Mouse (Mus musculus) thymus, postnatal 0 days (tissue): ENCODE results near the gene Kif18b. TPM values are rescaled to one million over a fixed set of nuclear protein-coding genes. Genes with fewer than 3 reads are reported as not detected.

Source experiments
- DNase-seq: peaks from one replicate; pipeline ENCODE4 v3.0.0-alpha.2; 2015; ENCODE audit warnings: low spot score
- polyA plus RNA-seq: library from polyadenylated mRNA; unstranded; fragments of >200 nt; fragmentation: Nextera tagmentation; extraction: Ambion mirVana; gene quantifications from 2 replicates; pipeline ENCODE4 v1.2.1, GENCODE M21; 2015

Gene Kif18b
- polyA plus RNA-seq, 1 experiment from 2014 or later, result 8.4 TPM

- no peak for DNase-seq
Measured at GRCm38 (mm10) chr11:102939024-102939675, 14.2 kb upstream of the Kif18b start.

GRCm38 (mm10) chr11:102937529-102938182 is 12.7 kb upstream of the Kif18b start:
- no peak for DNase-seq

GRCm38 (mm10) chr11:102936272-102936671 is 11.3 kb upstream of the Kif18b start:
- no peak for DNase-seq

- DNase-seq, result peak; percentile 8
Measured at GRCm38 (mm10) chr11:102930672-102931071, 5.7 kb upstream of the Kif18b start.

- peak; percentile 70 for DNase-seq
Measured at GRCm38 (mm10) chr11:102925351-102925717, 410 bp upstream of the Kif18b start.

- no peak for DNase-seq
Measured at GRCm38 (mm10) chr11:102921491-102921890, 3.4 kb downstream of the Kif18b start.

- DNase-seq, result no peak
Measured at GRCm38 (mm10) chr11:102918077-102918476, 6.8 kb downstream of the Kif18b start.

- no peak for DNase-seq
Measured at GRCm38 (mm10) chr11:102915380-102915779, 9.5 kb downstream of the Kif18b start.

- DNase-seq, result no peak
Measured at GRCm38 (mm10) chr11:102911376-102911775, 13.5 kb downstream of the Kif18b start.

- DNase-seq, result no peak
Measured at GRCm38 (mm10) chr11:102903654-102904053, 21.3 kb downstream of the Kif18b start.

GRCm38 (mm10) chr11:102902107-102902506 is 22.8 kb downstream of the Kif18b start:
- DNase-seq, result no peak

- no peak for DNase-seq
Measured at GRCm38 (mm10) chr11:102901199-102901598, 23.7 kb downstream of the Kif18b start.

- peak; percentile 57 for DNase-seq
Measured at GRCm38 (mm10) chr11:102900763-102901162, 24.2 kb downstream of the Kif18b start, which contains the start of gene Gfap. TSS of gene Gfap (minus strand) at chr11:102900912.

- DNase-seq, result no peak
Measured at GRCm38 (mm10) chr11:102898408-102898807, 26.5 kb downstream of the Kif18b start.

- DNase-seq, result no peak
Measured at GRCm38 (mm10) chr11:102896641-102897040, 28.3 kb downstream of the Kif18b start.

GRCm38 (mm10) chr11:102895779-102896178 is 29.1 kb downstream of the Kif18b start:
- DNase-seq, result no peak

GRCm38 (mm10) chr11:102894716-102895115 is 30.2 kb downstream of the Kif18b start:
- DNase-seq, result no peak

GRCm38 (mm10) chr11:102893015-102893651 is 31.8 kb downstream of the Kif18b start:
- DNase-seq, result peak; percentile 72

- DNase-seq, result no peak
Measured at GRCm38 (mm10) chr11:102890096-102890495, 34.8 kb downstream of the Kif18b start.

GRCm38 (mm10) chr11:102888135-102888534 is 36.8 kb downstream of the Kif18b start:
- no peak for DNase-seq

- DNase-seq, result no peak
Measured at GRCm38 (mm10) chr11:102887433-102887832, 37.5 kb downstream of the Kif18b start.

GRCm38 (mm10) chr11:102884616-102885219 is 40.2 kb downstream of the Kif18b start, which contains the start of gene Fam187a:
TSS of gene Fam187a (plus strand) at chr11:102885169.
- no peak for DNase-seq
